Mouse (Mus musculus): ENCODE results near the gene Atp5e.

Gene Atp5e

GRCm38 (mm10) chr2:174446905-174447304 lies 17.0 kb downstream of the Atp5e start:
- no peak for DNase-seq (ENCODE audit: low spot score in 2 of 2)

DNA sequence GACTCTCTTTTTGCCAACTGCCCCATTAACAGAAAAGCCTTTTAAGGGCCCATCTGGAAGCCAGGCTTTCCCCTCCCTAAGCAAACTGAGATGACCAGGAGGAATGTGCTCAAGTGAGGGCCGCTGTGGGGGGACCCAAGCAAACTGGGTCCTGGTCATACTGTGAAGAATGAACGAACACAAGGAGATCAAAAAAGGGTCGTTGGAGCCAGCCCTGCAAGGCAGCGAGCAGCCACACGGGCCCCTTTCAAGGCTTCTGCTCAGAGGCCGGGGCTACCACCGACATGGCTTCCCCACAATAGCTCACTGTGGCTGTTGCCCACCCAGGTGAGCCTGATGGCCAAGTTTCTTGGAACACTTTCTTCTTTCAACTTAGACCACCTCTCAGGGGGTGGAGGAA lies 17.4 kb downstream of the Atp5e start:
- no peak for DNase-seq (ENCODE audit: low spot score in 2 of 2)

- DNase-seq (ENCODE audit: low spot score in 2 of 2), result no peak
Measured at GRCm38 (mm10) chr2:174445018-174445417, 18.9 kb downstream of the Atp5e start.

DNA sequence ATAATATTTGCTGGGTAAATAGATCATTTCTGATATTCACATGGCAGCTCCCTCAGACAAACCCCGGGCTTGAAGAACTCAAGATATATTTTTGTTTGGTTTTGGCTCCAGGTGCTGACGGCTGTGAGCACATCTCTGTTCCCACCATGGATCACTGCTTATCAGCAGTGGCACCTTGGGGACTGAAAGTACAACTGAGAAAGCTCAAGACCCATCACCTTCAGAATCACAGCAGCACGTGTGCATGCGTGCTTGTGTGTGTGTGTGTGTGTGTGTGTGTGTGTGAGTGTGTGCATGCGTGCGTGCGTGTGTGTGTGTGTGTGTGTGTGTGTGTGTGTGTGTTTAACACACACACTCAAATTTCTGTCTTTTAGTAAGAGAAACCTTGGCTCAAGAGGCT lies 19.5 kb downstream of the Atp5e start:
- no peak for DNase-seq (ENCODE audit: low spot score in 2 of 2)

- no peak for DNase-seq (ENCODE audit: low spot score in 2 of 2)
Measured at GRCm38 (mm10) chr2:174443046-174443445, 20.9 kb downstream of the Atp5e start.

DNA sequence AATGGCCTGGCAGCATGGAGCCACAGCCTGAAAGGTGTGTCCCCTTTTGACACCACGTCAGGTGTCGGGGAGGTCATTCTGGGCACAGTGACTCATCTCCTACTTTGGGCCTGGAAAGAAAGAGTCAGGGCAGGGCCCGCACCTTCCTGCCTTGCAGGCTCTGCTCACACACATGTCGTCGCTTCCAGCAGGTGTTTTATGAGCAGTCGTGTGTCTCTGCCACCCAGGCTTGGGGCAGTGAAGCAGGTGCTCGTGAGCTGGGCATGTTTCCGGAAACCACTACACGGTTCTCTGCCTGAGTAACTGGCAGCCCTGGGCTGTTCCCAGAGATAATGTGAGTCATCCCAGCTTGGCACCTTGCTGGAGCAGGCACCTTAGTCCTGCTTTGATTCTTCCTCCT lies 21.4 kb downstream of the Atp5e start:
- DNase-seq (ENCODE audit: low spot score in 2 of 2), result no peak

GRCm38 (mm10) chr2:174441898-174442297 lies 22.0 kb downstream of the Atp5e start:
- DNase-seq (ENCODE audit: low spot score in 2 of 2), result no peak

DNA sequence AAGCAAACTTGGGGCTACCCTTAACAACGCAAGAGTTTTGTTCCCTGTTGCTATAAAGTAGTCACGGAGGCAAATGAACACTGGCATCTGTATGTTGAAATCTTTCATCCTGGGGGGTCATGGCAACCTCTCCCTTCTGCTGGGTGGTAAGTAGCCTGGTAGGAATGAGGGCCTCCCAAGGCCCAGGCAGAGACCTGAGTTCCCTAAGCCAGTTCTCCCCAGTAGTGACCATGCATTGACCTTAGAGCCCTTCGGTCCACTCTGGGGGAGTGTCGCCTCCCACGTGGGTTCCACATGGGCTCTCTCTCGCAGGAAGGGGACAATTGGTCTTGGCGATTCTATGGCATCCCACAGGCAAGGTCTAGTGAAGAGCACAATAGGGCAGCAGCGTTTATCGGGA lies 23.9 kb downstream of the Atp5e start:
- no peak for DNase-seq (ENCODE audit: low spot score in 2 of 2)

DNA sequence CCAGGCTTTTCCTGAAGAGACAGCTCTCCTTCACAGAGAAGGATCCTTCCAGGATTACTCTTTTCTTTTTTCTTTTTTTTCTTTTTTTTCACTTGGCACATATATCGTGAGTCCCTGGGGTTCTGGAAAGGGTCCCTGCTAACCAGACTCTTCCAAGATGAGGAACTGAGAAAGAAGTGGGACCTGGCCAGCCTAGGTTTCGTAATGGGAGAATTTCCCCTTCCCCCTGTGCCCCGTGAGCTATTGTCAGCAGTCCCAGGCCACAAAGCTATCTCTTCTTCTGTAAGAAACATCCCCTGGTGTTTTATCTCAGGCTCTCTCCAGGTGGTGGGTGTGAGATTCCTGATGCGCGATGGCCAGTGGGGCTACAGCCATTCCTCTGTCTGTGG lies 24.5 kb downstream of the Atp5e start:
- no peak for DNase-seq (ENCODE audit: low spot score in 2 of 2)

GRCm38 (mm10) chr2:174438737-174439449 lies 25.0 kb downstream of the Atp5e start, which contains the start of gene Ctsz:
TSS of gene Ctsz (minus strand) at chr2:174439039.
- peak in 1 of 2 experiments; percentile 35 for DNase-seq (ENCODE audit: low spot score in 2 of 2)

DNA sequence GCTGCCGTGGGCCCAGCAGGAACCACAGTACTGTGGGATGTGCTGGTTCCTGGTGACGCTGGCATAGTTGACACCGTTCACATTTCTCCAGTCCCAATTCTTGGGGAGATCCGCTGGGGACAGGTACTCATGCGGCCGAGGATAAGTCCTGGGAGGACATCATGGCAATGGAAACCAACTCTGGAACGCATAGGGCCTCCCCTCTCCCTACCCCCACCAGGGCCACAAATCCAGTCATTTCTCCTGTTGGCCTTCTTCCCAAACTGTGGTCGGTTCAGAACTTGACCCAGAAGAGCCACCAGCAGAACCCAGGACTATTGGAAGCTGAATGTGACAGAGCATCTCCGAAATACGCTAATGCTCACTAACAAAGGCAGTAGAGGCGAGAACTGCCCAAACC lies 25.7 kb downstream of the Atp5e start:
- no peak for DNase-seq (ENCODE audit: low spot score in 2 of 2)

- no peak for DNase-seq (ENCODE audit: low spot score in 2 of 2)
Measured at GRCm38 (mm10) chr2:174437697-174437982, 26.3 kb downstream of the Atp5e start.

DNA sequence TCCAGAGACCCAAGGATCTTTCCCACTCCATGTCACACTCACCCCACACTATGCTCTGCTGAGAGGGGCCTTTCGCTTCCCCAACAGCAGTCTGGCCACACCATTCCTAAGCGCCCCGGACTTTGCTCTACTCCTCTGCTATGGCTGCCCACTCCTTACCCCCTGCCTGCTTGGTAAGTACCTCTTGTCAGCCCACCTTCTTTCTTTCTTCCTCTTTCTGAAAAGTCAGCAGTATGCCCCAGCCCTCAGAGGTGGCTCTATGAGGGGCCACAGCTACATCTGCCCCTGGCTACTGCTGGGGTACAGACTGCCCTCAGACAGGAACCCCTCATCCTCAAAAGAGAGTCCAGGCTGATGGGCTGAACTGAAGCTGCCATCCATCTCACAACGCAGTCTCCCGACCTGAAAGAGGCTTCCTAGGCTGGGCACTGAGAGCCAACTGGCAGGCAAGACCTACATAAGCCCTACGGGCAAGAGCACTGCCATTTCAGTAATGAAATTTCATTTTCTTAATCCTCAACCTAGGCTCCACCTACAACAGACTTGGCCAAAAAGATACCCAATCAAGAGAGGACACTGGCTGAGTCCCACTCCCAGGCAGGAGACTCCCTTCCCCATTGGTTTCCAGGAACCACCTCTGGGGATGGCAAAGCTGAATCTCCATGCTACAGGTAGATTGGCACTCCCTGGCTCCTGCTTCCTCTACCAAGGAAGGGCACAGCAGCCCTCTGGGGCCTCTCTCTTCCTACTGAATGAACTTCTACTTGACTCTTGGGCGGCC lies 26.8 kb downstream of the Atp5e start:
- no peak for DNase-seq (ENCODE audit: low spot score in 2 of 2)

GRCm38 (mm10) chr2:174436076-174436701 lies 27.7 kb downstream of the Atp5e start:
- no peak for DNase-seq (ENCODE audit: low spot score in 2 of 2)

GRCm38 (mm10) chr2:174434943-174435342 lies 29.0 kb downstream of the Atp5e start:
- DNase-seq (ENCODE audit: low spot score in 2 of 2), result no peak

DNA sequence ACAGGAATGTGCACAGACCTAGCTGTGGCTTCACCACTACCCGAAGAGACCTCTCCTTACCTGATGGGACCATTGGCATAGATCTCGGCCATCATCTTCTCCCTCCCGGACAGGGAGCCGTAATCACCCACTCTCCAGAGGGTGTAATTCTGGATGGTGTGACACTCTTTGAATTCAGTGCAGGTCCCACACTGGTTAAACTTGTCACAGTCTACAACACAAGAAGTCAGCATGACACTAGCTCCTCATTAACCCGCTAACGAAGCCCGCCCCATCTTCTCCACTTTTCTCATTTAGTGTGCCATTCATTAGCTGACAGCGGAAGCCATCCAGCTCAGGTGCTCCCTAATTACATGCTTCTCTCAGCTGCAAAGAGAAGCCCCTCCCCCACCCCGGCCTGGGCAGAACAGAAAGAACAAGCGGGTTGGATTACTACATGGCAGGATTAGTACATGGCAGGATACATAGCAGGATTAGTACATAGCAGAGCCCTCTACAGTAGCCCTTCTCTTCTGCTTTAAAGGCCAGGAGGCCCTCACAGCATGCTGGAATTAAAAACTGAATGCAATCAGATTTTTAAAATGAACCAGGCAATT lies 34.8 kb downstream of the Atp5e start:
- DNase-seq (ENCODE audit: low spot score in 2 of 2), result no peak

DNA sequence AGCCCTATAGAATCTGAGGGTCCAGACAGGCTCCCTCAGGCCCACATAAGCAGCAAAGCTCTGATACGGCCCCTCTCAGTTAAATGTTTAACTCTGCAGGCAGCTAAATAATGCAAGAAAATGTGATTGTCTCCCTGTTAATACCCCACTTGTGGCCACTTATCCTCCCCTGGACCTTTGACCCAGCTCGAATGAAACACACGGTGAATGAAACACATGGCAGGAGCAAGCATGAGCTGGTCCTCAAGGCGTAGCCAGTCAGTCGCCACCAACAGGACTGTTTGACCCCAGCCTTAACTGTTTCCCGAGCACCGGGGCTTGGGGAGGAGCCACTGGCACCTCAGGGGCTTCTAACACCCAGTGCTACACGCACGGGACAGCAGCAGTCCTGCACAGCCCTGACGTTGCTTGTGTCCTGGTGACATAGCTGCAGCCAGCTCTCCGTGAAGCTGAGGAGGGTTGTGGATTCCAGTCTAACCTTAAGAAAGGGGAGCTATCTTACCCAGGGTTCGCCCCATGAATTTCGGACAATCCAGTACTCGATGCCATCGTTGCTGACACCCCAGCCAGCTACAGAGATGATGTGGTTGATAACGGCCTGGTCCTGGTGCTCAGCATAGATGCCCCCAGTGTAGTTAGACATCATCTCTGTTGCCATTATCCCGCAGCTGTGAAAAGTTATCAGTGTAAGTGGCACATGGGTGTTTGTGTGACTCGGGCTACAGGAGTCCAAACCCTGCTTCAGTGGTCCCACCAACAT lies 35.6 kb downstream of the Atp5e start:
- no peak for DNase-seq (ENCODE audit: low spot score in 2 of 2)

- DNase-seq (ENCODE audit: low spot score in 2 of 2), result no peak
Measured at GRCm38 (mm10) chr2:174426856-174427255, 37.0 kb downstream of the Atp5e start.

DNA sequence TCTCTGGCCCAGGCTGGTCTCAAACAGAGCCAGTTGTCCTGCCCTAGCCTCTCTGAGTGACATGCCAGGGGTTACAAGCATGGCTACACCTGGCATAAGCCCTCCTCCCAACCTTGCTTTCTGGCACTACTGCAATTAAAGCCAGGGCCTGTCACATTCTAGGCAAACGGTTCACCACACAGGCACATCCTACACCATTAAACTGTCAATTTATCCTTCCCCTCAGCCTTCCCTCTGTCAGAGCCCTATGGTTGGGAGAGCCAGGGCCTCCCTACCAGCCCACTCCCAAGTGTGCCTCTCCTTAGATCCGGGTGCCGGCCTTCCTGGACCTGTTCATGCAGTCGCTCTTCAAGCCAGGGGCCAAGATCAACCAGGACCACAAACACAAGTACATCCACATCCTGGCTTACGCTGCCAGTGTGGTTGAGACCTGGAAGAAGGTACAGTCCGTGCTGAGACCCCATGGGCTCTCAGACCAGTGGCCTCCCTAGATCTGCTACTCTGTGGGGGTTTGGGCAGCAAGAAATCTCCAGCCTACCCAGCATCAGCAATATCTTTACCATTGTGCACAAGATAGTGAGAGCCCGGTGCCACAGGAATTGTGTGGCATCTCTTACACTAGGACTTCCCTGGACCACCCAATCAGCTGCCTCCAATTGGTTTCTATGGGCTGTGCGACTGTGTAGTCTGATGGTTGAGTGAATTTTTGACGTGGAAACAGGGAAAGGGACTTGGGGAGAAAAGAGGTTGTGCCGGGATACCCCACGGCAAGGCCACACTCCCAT lies 39.4 kb downstream of the Atp5e start:
- DNase-seq (ENCODE audit: low spot score in 2 of 2), result no peak

DNA sequence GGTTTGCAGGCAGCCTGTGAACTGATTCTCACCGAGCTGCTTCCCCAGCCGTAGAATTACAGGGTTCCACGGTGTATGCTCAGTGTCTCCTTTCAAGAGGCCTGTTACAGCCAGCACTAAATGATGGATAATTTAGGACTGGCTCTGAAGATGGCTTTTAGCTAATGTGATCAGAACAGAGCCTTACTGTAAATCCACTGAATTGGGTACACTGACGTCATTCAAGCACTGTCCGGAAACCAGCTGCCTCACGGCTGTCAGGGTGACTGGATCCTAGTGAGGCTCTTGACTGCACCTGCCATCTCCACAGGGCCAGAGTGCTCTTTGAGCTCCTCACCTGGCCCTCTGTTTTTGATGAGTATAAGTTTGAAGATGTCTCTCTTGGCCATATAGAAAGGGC lies 42.8 kb downstream of the Atp5e start:
- no peak for DNase-seq (ENCODE audit: low spot score in 2 of 2)

DNA sequence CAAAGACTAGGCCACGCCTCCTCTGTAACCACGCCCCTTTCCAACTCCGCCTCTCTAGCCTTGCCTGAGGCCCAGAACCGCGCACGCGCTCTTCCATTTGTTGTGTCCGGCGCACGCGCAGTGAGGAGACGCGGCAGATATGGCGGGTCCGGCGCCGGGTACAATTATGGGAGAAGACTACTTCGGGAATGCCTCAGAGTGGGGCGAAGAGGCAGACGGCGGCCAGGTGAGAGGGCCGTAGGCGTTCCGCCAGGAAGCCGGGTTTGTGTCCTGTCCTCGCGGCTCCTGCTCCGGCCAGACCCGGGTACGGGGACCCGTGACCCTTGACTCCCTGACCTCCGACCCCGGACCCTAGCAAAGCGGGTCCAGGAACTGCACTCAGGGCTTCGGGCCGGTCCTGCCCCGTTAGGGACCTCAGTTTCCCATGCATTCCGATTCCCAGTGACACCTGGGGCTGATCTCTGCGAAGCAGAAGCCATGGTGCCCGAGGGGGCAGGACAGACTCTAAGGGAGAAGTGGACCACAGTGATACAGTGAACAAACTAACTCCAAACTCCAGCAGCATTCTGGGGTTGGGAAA lies 48.1 kb downstream of the Atp5e start, which contains the start of gene Nelfcd:
TSS of gene Nelfcd (plus strand) at position 74 of the 580 bp plus-strand sequence.
- peak; percentile 83 to 93 for DNase-seq (ENCODE audit: low spot score in 2 of 2)

All from cerebellum, postnatal 4 days (tissue).